Mouse (Mus musculus): ENCODE measurements around the gene Cds1.

DNA sequence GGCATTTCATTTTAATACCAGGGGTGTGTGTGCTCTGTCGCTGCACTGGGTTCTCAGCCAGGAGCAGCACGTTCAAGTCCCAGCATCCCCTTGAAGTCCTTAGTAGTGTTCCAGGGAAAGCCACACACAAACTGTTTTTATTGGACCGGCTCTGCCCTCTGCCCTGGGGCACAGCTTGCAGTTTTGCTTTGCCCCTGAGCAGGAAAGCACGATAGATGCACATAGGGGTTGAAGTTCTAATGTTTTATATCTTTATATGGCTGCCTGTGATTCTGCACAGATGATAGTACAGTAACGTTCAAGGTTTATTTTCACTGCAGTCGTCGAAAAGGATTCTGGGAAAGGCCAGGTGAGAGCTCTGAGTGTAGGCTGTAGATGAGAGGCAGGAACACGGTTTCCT lies 65.2 kb downstream of the Cds1 start:
- no peak for TF ChIP-seq FLI1 (IDR thresholded peaks at IDR 0.05; ENCODE audit: low read length)
- TF ChIP-seq GATA1 (IDR thresholded peaks at IDR 0.05; ENCODE audit: borderline replicate concordance, low read length) = no peak
